8 mouse cellular contexts compared by ENCODE assay signal in genomic region chr12:82469706-82470361, GRCm38 (mm10).
DNase-seq lines count a peak whose midpoint lies in the region; ATAC-seq and TF ChIP-seq lines count a peak whose summit lies in the region.

No protein-coding gene starts in this region.

- no peaks in the 10 kb centered on the region for H3K9me3 ChIP-seq in intestine, embryonic 14.5 days (ENCODE audit: control insufficient read depth, low read length)

- peak overlapping the region; percentile 77 for H3K4me2 ChIP-seq in intestine, embryonic 14.5 days (ENCODE audit: low read length)

- no peak overlapping the region for H3K27ac ChIP-seq in cortical plate, adult 2 months (ENCODE audit: insufficient read depth, low read length)
- H3K27ac ChIP-seq in intestine, embryonic 14.5 days (ENCODE audit: low read depth): peak overlapping the region; percentile 85

- peak overlapping the region; percentile 60 for H3K9ac ChIP-seq in intestine, embryonic 14.5 days (ENCODE audit: low read length)

- peak overlapping the region; percentile 39 for H3K4me3 ChIP-seq in cortical plate, adult 2 months (ENCODE audit: insufficient read depth, low read length)
- peak overlapping the region; percentile 45 for H3K4me3 ChIP-seq in intestine, embryonic 14.5 days (ENCODE audit: low read depth, low read length)

- DNase-seq in gastrocnemius, postnatal 25 days: peak; percentile 77
- DNase-seq in intestine, embryonic 14.5 days (ENCODE audit: low spot score): peak; percentile 93
- DNase-seq in left cerebral cortex, postnatal 10 days (ENCODE audit: extremely low spot score in 1 of 2, low spot score in 2 of 2): peak; percentile 87 to 92
- peak; percentile 94 for DNase-seq in right cerebral cortex, postnatal 10 days (ENCODE audit: low spot score in 2 of 2)
- DNase-seq in urinary bladder, postnatal 14 days (ENCODE audit: low spot score): peak; percentile 89

- TF ChIP-seq POLR2A in cortical plate, adult 2 months (IDR thresholded peaks at IDR 0.05; ENCODE audit: extremely low read depth, insufficient read depth, low read length): no peak

- under 1% methylated on average over 12 of the region's 12 CpGs for WGBS in intestine, embryonic 14.5 days

- peak; percentile 75 for ATAC-seq in activated CD4-positive, CD25-positive, alpha-beta regulatory T cell, adult 4 months
- peak; percentile 80 for ATAC-seq in intestine, embryonic 14.5 days (replicated peaks; ENCODE audit: low FRiP score, low TSS enrichment, low read depth)
- peak; percentile 87 for ATAC-seq in megakaryocyte progenitor cell, adult 5-6 weeks (replicated peaks; ENCODE audit: poor library complexity)

- H3K27me3 ChIP-seq in intestine, embryonic 14.5 days (replicated peaks; ENCODE audit: control insufficient read depth, insufficient read depth, low read length): no peaks in the 10 kb centered on the region

- H3K4me1 ChIP-seq in cortical plate, adult 2 months (ENCODE audit: control insufficient read depth, insufficient read depth, low read length): peaks cover 3% of the 10 kb centered on the region; the same call in 1 of the 2 replicates
- peaks cover 19% of the 10 kb centered on the region for H3K4me1 ChIP-seq in intestine, embryonic 14.5 days (replicated peaks; ENCODE audit: control insufficient read depth, insufficient read depth, low read length)

- intact Hi-C loops in left cerebral cortex, postnatal 10 days (cut with DNase I): loop anchor here (5.0 kb wide), 2 partner anchors 148 to 298 kb away; no protein-coding TSS in a partner anchor

- peak; percentile 98 for TF ChIP-seq CTCF in cortical plate, adult 2 months (IDR thresholded peaks at IDR 0.05; ENCODE audit: extremely low read depth, insufficient read depth, low read length)

- no peaks in the 10 kb centered on the region for H3K36me3 ChIP-seq in intestine, embryonic 14.5 days (ENCODE audit: control insufficient read depth, insufficient read depth, low read length)
